Mouse (Mus musculus) MEL (cell line): ENCODE results near the gene Sde2.

ENCODE experiments used
- CHD2 ChIP-seq: IDR thresholded peaks from 2 replicates; pipeline ENCODE4 v1.6.1; 2011; ENCODE audit warnings: low read length, improper control_type of control experiment
- ELF1 ChIP-seq: IDR thresholded peaks from 2 replicates; pipeline ENCODE4 v1.6.1; 2014; ENCODE audit warnings: low read depth, mild to moderate bottlenecking, inconsistent platforms, low read length, improper control_type of control experiment, moderate library complexity
- EP300 ChIP-seq, 2 experiments: IDR thresholded peaks; 2 replicates each; pipeline ENCODE4 v1.6.1; 2011; ENCODE audit warnings: improper control_type of control experiment in 2 of 2, low read length in 2 of 2, low read depth in 1 of 2, mild to moderate bottlenecking in 1 of 2
- MAX ChIP-seq: IDR thresholded peaks from 2 replicates; pipeline ENCODE4 v1.6.1; 2011; ENCODE audit warnings: low read length, improper control_type of control experiment
- POLR2A ChIP-seq, 2 experiments: IDR thresholded peaks; 2 replicates each; pipeline ENCODE4 v1.6.1; 2011 to 2012; ENCODE audit warnings: low read length in 2 of 2, mild to moderate bottlenecking in 2 of 2, control low read depth in 1 of 2, improper control_type of control experiment in 1 of 2, low read depth in 1 of 2, moderate library complexity in 1 of 2; ENCODE audit not compliant: control insufficient read depth in 1 of 2, insufficient read depth in 1 of 2, poor library complexity in 1 of 2

DNA sequence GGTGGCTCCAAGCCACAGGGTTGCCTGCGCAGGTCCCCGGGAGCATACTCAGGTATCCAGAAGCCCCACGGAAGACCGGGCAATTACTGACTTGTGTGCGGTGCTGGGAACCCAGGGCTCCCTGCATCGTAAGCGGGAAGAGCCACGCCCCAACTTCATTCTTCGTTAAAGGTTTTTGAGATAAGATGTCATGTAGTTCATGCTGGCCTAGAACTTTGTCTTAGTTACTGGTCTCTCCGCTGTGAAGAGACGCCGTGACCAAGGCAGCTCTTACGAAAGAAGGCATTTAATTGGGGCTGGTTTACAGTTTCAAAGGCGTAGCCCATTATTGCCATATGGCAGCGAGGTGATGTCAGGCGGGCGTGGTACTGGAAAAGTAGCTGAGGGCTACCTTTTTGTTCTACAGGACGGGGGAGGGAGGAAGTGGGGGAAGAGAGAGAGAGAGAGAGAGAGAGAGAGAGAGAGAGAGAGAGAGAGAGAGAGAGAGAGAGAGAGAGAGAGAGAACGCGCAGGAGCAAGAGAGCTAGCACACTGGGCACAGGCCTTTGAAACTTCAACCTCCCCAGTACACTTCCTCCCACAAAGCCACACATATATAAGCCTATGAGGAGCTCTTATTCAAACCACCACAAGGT lies 60.8 kb downstream of the Sde2 start:
- TF ChIP-seq ELF1, result no peak
- peak in 1 of 2 experiments; percentile 34; a peak in 1 of 4 replicates for TF ChIP-seq EP300 (IDR thresholded peaks at IDR 0.05; ENCODE audit: low read depth in 1 of 2, low read length in 2 of 2)
- no peak for TF ChIP-seq CHD2
- no peak for TF ChIP-seq MAX
- peak in 1 of 2 experiments; percentile 48; a peak in 1 of 4 replicates for TF ChIP-seq POLR2A (IDR thresholded peaks at IDR 0.05; ENCODE audit: control insufficient read depth in 1 of 2, insufficient read depth in 1 of 2, low read depth in 1 of 2, low read length in 2 of 2, poor library complexity in 1 of 2)
